Mouse (Mus musculus) ovary, postnatal 14 days (tissue): ENCODE measurements around the gene Gm3646.

Experiments used
- DNase-seq: peaks from one replicate; pipeline ENCODE4 v3.0.0; 2022; ENCODE audit warnings: low spot score

The Gm3646 gene

DNA sequence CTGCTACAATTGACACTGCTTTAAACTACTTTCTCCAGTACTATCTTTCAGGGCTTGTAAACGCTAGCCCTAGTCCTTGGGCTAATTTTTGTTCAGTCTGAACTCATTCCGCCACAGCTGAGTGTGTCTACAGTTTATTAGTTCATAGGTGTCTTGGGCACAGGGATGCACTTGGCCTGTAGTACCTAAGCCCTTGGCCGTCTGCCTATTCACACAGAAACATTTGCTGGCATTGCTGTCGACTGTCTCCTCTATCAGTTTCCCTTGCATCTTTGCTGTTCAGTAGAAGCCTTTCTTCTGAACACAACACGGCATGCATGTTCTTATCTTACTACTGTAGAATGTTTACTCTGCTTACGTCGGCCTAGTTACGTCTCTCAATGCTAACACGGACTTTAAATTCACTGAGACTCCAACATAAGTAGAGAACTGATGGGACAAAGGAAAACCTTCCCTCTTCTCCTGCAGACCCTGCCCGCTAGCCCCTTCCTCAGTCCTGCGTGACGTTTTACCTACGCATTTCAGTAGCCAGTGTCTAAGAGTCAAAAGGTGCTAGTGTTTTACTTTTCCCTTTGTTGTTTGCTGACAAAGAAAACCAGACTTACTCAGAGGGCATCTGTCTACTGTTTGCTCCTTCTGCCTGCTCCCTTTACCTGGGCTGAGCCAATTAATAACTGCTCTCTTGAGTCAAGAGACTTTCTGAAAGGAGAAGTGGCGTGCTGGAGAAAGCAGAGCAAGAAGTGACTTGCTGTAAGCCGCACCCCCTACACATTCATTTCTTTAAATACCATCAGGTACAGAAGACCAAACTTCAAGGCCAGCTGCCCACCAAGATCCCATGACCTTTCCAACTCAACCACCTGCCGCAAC, 25.8 kb downstream of the Gm3646 start:
- DNase-seq, result no peak

DNA sequence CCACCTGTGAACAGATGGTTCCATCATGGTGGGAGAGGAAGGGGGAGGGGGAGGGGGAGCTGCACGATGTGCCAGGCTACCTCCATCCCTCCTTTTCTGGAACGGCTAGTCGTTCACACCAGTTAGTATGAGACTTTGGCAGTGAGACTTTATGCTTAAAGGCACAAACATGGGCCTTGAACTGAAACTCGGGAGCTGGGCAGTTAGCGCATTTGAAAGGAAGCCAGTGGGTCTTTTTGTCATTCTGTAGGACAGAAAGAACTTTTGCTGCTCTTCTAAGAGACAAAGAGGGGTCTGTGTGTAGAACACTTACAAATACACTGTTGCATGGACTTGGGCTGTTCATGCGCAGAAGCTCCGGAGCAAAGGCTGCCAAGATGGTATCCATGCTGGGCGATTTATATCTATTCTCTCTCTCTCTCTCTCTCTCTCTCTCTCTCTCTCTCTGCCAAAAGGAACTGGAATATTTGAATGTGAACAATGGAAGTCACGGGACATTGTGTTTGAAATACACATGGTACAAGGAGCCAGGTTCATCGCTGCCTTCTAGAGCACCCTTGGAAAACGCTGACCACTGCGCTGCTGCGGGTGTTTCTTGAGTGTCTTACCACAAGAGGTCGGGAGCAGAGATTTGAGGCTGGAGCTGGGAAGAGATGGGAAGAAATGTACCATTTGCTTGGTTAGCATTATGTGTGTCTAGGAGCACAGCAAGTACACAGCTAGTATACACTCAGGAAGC, 31.0 kb downstream of the Gm3646 start:
- no peak for DNase-seq

DNA sequence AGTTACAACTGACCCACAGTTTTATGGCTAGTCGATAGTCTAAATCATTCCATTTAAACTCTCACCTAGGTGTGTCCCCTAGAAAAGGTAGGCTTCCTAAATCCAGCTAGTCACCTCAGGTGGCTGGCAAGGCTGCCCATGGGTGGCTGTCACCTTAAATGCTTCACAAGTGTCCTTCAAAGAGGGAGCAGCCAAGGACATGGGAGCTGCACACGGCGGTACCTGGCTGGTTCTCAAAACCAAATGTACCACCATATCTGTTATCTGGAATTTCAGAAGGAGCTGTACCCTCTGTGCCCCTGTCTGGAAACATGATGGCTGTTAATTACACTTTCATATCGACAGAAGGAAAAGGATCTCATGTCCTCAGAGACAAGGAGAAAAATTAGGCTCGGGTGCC, 31.6 kb downstream of the Gm3646 start:
- no peak for DNase-seq

DNA sequence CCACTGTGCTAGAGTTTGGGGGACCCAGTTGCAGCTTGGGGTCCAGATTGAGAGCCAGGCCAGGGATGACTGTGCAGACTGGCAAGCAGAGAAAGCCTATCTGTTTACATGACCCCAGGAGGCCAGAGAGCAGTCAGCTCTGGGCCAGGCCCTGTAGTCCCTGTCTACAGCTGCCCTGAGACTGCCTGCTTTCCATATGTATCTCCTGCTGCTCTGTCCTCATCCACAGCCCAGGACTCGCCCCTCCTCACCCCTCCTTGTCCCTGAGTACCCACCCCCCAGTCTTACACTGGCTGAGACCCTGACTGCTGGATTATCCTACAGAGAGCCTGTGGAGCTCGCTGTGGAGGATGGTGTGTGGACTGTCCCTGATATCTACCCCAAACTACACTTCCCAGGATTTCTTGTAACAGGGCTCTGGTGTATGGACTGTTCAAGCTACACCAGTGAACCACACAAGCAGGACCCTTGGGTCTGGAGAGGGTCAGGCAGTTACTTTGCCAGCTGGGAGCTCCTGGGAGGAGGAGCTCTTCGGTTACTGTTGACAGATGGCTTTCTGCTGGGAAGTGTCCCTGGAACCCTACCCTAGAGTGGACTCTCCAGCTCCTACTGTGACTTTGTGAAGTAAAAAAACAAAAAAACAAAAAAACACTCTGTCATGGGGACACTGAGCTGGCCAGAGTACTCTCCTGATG, 32.6 kb downstream of the Gm3646 start:
- no peak for DNase-seq

DNA sequence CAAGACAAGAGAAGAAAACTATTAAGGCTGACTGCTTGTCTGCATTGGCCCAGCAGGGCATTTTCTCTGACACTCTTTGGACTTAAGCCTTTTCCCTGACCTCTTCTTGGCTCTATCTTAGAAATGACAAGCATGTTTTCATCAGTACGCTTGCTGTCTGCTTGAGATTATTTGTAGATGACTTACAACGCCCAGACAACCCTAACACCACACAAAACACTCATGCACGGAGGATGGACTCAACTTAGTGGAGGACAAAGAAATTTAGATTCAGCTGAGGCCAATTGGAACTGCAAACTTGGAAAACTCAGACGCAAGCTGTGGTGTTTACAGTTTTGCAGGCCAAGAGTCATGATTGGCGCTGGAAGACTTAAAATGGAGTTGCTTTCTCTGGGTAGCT, 34.7 kb downstream of the Gm3646 start:
- DNase-seq, result no peak

DNA sequence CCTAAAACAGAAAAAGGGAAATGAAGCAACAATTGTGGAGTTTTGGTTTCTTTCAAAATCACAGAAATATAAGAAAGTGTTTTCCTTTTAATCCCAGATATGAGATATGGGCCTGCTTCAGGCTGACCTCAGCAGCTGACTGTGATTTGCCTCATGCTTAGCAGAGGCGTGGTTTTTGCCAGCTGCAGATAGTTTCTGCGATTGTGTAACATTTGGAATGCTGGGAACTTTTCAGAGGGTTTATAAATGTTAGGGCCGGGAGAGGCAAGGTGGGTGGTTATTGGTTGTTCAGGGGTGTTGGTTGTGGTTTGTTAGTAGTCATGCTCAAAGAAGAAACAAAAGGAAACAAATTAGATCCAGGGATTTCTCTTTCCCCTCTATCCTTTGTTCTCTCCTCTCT, 37.1 kb downstream of the Gm3646 start:
- no peak for DNase-seq

DNA sequence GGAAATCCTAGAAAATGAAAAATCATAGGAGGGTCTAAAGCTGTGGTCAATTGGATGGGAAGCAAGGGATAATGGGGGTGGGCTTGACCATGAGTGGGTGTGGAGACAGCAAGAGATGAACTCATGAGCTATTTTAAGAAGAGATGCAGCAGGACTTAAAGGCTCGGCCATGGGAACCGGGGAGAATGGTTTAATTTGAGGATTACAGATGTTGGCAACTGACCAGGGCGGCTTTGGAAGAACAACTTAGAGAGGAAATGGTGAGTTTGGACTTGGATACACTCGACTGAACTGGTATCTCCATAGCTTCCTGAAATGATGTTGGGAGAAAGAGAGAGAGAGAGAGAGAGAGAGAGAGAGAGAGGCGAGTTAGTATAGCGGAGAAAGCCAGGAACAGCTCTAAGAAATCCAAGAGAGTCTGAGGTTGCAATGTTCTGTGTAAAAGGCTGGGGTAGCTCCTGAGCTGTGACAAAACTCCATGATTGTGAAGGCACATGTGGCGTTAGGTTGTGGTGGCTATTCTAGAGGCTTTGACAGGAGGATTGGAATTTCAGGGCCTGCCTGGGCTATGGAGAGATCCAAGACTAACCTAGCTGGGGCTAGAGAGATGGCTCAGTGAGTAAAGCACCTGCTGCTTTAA, 39.2 kb downstream of the Gm3646 start:
- no peak for DNase-seq

DNA sequence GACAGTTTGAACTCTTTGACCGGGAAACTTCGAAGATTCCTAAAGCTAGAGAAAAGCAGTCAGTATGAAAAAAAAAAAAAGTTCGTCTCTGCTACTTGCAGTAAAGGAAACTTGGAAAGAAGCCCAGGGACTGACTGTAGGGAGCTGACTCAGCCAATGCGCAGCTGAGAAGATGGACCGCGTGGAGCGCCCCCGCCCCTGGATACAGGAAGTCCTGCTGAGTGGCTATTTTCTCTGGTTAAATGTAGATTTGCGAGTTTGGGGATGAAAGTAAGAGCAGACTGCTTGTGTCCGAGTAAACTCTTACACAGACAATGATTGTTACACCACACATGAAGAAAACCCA, 43.1 kb downstream of the Gm3646 start:
- DNase-seq, result peak; percentile 52

DNA sequence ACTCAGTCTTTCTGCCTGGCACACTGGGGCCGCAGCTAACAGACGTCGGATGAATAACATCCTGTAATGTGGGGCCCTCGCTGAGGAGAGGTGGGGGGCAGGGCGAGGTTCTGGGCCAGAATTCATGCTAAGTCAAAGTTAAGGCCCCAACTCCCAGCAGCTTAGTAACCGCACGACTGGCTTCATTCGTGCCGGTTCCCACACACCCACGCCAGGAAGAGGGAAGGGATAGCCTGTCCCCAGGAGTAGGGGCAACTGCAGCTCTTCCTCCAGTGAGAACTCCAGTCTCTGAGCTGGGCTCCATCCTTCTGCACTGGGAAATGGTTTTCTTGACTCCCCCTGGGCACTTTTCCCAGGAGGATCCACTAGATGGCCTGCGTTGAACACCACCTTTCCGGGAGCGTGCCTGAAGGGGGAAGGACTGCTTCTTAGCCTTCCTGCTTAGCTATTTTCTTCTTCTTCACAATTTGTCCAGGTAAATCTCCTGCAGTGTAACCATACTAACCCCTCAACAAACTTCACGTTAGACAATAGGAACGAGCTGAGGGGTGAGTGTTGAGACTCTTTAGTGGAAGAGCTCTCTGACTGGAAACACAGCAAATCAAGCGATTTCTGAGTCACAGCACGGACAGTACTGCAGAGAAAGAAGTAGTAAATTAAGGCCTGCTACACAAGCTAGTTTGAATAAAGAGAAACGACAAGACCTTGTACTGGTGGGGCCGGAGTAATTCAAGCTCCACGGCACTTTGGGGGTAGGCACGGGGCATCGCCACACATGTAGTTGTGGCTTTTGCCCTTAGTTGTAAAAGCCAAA, 43.7 kb downstream of the Gm3646 start:
- DNase-seq, result peak; percentile 48

DNA sequence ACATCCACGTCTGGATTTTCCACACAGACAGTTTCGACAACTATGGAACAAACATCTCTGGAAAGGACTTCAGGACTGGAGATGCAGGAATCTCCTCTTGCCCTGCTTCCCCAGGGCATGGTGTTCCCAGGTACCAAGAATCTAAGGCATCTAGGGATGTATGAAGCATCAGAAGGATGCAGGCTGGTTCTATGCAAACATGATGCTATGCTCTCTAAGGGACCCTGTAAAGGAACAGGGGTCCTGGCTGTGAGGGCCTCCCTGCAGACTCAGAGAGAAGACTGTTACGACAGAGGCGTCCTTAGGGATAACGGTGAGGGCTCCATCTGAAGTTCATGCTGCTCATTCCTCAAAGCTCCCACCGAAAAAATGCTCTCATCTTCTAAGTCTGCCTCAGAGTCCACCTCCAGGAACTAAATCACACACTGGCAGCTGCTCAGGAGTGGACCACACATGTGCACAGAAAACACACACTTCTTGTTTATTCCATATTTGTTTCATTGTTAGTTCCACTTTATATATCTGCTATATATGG, 44.9 kb downstream of the Gm3646 start:
- no peak for DNase-seq

DNA sequence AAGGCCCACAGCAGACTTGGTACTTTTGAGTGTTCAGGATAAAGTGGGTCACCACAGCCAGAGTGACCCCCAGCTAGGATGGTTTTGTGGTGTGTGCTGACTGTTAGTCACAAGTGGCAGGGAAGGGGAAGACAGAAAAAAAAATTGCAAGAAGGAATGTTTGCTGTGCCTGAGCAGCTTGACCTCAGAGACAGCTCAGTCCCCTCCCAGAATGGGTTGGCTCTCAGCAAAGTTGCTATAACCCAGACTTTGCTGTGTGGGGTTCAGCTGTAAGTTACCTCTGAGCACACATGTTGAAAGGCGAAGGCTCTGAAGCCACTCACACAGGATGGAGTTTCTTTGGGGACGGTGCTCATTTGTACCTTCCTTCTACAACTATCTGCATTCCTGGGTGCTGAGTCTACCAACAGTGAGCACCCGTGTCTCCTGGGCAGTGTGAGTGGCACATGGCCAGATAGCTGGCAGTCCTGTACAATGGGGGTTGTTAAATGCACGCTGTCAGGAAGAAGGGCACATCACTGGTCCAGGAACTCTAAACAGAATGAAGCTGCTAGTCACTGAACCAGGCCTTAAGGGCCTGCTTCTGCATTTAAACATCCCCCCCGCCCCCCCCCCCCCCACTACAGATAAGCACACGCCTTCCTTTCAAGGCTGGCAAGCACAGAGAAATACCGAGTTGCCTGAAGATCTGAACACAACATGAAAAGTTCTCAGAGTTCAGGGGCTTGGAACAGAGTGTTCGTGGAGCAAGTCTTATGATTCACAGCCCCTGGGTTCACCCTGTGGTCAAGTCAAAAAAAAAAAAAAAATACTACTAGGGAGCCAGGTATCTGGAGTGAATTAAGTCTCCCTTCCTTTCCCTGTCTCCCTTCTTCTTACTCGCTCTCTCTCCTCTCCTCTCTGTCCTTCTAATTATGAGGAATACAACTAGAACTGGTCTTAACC, 45.6 kb downstream of the Gm3646 start:
- no peak for DNase-seq

DNA sequence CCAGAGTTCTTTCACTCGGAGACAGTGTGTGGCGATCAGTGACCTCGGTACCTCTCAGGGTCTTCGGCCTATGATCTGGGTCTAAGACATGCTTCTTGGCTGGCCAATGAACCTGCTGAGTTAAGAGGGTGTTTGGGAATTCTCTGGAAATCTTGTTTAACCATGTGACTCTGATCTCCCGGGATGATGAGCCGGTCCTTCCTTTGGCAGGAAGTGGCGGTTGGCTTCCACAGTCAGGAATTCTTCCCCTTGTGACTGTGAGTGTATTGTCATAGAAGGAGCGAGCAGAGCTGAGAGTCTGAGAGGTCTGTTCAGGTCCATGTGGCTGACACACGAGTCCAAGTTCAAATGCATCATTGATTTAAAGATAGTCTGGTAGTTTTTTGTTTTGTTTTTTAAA, 46.9 kb downstream of the Gm3646 start:
- no peak for DNase-seq

DNA sequence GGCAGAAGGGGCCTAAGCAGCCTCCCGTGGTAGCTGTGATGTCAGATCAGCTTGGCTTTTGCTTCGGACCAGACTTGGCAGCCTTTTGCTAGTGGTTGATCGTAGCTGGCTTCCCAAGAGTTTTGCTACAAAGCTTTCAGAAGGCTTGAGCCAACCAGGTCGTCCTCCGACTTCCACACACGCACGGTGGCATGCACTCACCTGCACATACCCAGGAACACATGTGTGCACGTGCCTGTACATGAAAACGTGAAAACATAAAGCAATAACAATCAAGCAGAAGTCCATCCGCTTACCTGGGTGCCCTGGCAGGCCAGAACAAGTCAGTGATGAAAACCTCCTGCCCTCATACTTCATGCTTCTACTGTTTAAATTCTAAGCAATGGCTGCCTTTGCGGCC, 48.2 kb downstream of the Gm3646 start:
- DNase-seq, result no peak

DNA sequence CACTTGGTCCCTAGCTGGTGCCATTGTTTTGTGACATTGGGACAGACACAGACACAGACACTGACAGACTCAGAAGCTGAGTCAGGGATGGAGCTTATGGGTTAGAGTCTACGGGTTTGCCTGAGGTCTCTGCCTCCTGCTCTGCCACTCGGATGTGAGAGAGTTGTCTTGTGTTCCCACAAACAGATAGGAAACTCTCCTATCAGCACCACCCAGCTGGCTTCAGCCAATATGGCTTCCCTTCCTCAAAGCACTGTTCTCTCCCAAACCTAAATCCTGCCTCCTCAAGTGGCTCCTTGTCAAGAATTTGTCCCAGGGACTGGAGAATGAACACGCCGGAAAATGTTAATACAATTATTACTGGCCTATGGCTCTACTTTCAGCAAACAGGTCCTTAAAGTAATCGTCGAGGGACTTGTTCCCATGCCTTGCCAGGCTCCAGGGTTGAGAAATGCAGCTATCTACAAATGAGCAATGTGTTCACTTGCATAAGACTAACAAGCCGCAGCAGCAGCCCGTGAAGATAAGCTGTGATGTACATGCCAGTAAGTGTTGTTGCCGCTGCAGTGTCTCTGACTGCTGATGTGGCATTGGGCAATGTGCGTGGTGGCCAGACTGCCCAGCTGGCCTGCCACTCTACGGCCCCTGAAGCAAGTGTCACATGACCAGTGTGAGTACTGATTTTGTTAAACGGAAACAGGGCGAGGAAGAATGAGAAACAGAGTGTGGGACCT, 50.7 kb downstream of the Gm3646 start:
- no peak for DNase-seq
